Mouse (Mus musculus) C2C12 (cell line): Measurements from ENCODE around the gene Phf11c.

Experiments used
- CTCF ChIP-seq: IDR thresholded peaks from one replicate; pipeline ENCODE4 v1.5.1; 2011; ENCODE audit not compliant: control insufficient read depth, insufficient read depth, insufficient read length
- FOSL1 ChIP-seq: IDR thresholded peaks from one replicate; pipeline ENCODE4 v1.8.0; 2011; ENCODE audit warnings: mild to moderate bottlenecking, low read length; ENCODE audit not compliant: poor library complexity, insufficient read depth, severe bottlenecking
- MAX ChIP-seq: IDR thresholded peaks from one replicate; pipeline ENCODE4 v1.6.1; 2011; ENCODE audit warnings: mild to moderate bottlenecking, control low read depth
- MYOG ChIP-seq: IDR thresholded peaks from one replicate; pipeline ENCODE4 v1.6.1; 2011; ENCODE audit not compliant: control insufficient read depth, insufficient read length; ENCODE audit errors: extremely low read depth
- USF1 ChIP-seq: IDR thresholded peaks from one replicate; pipeline ENCODE4 v1.6.1; 2011; ENCODE audit warnings: low read depth, mild to moderate bottlenecking, control low read depth, moderate library complexity

- no peak for TF ChIP-seq CTCF
- TF ChIP-seq MAX: no peak
- no peak for TF ChIP-seq USF1
- no peak for TF ChIP-seq MYOG
- TF ChIP-seq FOSL1: no peak
Measured at GRCm38 (mm10) chr14:59433902-59434301, 38.7 kb upstream of the Phf11c start.
